Mouse (Mus musculus): ENCODE measurements around the gene Gm6040. TPM values are rescaled to one million over a fixed set of nuclear protein-coding genes. Genes with fewer than 3 reads are reported as not detected.

Gm6040 gene
- total RNA-seq (2012; rRNA removed) (not detected in 2 replicates), total RNA-seq (2014; rRNA removed) (not detected in 2 replicates), polyA plus RNA-seq (2012; ENCODE audit: insufficient read length, low read depth) (not detected in 2 replicates)

DNA sequence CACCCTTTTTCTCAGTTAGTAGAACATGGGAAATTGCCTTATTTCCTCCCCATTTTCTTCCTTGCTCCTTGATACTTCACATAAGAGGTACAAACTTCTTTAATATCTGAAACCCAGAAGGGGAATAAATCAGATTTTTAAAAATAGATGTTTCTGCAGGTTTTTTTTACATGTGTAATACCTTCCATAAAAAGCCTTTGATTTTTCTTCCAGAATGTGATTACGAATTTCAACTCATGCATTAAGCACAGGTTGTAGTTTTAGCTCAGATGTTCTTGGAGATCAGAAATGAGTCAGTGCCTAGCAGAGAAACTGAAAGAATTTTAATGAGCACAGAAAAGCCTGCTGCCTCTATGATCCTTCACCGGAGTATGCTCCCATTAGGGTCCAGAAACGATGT lies at the start of gene Gm6040:
Gm6040 (minus strand) TSS at position 101 of the 400 bp plus-strand sequence.
- H3K4me1 ChIP-seq (ENCODE audit: control insufficient read depth in 1 of 2, insufficient read depth in 2 of 2): no peaks in the 10 kb centered on the region
- H3K9ac ChIP-seq (ENCODE audit: insufficient read depth, low read depth): no peak within 1 kb of the TSS
- no peaks in the 10 kb centered on the region for H3K79me2 ChIP-seq (replicated peaks; ENCODE audit: control insufficient read depth, extremely low read depth, insufficient read depth, poor library complexity, severe bottlenecking)
- TF ChIP-seq SMC3 (IDR thresholded peaks at IDR 0.05; ENCODE audit: low read depth, low read length) (no peak), SIN3A (IDR thresholded peaks at IDR 0.05; ENCODE audit: low read length) (no peak), JUN (IDR thresholded peaks at IDR 0.05; ENCODE audit: insufficient read depth, low read depth, low read length) (no peak), PAX5 (IDR thresholded peaks at IDR 0.05; ENCODE audit: low read length) (no peak), USF2 (conservative IDR thresholded peaks at IDR 0.05; ENCODE audit: low read depth, low read length) (no peak), MAFK (IDR thresholded peaks at IDR 0.05; ENCODE audit: insufficient replicate concordance, low read length) (no peak), UBTF (IDR thresholded peaks at IDR 0.05; ENCODE audit: low read depth, low read length) (no peak), RCOR1 (conservative IDR thresholded peaks at IDR 0.05; ENCODE audit: low read depth, low read length) (no peak), MAX (IDR thresholded peaks at IDR 0.05; ENCODE audit: low read length) (no peak), NRF1 (IDR thresholded peaks at IDR 0.05; ENCODE audit: low read depth, low read length) (no peak), JUND (conservative IDR thresholded peaks at IDR 0.05; ENCODE audit: low read depth, low read length) (no peak), ETS1 (conservative IDR thresholded peaks at IDR 0.05; ENCODE audit: low read depth, low read length) (no peak), POLR2AphosphoS2 (IDR thresholded peaks at IDR 0.05; ENCODE audit: low read depth, low read length) (no peak), MYC (IDR thresholded peaks at IDR 0.05; ENCODE audit: low read depth, low read length) (no peak)
- in situ Hi-C loops (cut with MboI; ENCODE audit: low pct_ligation_motif_present, low pct_unique_long_range_greater_than_20kb, low sequenced_read_pairs): no loop called here
- dilution Hi-C loops (cut with MboI; ENCODE audit: extremely low pct_ligation_motif_present, extremely low pct_unique_long_range_greater_than_20kb, low sequenced_read_pairs): no loop called here
- no peak within 1 kb of the TSS for H3K27ac ChIP-seq (ENCODE audit: insufficient read depth, low read depth)
- DNase-seq (ENCODE audit: extremely low read depth): no peak
- no peaks in the 10 kb centered on the region for H3K9me3 ChIP-seq (replicated peaks; ENCODE audit: low read length)
- no peaks in the 10 kb centered on the region for H3K36me3 ChIP-seq (replicated peaks in 1 of 2; ENCODE audit: control insufficient read depth in 1 of 2, insufficient read depth in 1 of 2, low read length in 1 of 2)
- no peak within 1 kb of the TSS for H3K4me3 ChIP-seq (replicated peaks in 1 of 3; ENCODE audit: low read depth in 2 of 3, low read length in 2 of 3, poor library complexity in 1 of 3)
- peaks cover 25% of the 10 kb centered on the region for H3K27me3 ChIP-seq (replicated peaks)
- no peak within 1 kb of the TSS for H3K4me2 ChIP-seq (ENCODE audit: insufficient read depth, low read depth, poor library complexity, severe bottlenecking)

DNA sequence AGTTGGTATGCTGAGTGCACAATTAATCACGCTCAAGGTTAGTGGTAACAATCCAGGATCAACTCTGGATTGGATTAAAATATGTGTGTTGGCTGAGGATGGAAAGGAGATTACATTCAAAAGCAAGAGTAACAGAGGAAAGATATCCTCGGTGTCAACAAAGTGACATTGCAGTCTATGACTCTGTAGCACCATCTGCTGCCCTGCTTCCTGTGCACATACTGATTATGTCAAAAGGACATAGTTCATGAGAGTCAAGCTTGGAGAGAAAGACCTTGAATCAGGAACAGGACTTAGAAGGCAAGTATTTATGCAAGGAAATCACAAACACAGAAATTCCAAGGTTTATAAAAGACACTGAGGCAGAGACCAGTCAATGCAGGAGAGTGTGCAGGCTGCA lies 42.7 kb upstream of the Gm6040 start:
- Histone ChIP-seq H3K4me2 (ENCODE audit: insufficient read depth, low read depth, poor library complexity, severe bottlenecking) (no peak overlapping the region), H3K9me3 (replicated peaks; ENCODE audit: low read length) (no peaks in the 10 kb centered on the region), H3K27ac (ENCODE audit: insufficient read depth, low read depth) (no peak overlapping the region), H3K4me1 (ENCODE audit: control insufficient read depth in 1 of 2, insufficient read depth in 2 of 2) (no peaks in the 10 kb centered on the region), H3K9ac (ENCODE audit: insufficient read depth, low read depth) (no peak overlapping the region), H3K36me3 (replicated peaks in 1 of 2; ENCODE audit: control insufficient read depth in 1 of 2, insufficient read depth in 1 of 2, low read length in 1 of 2) (no peaks in the 10 kb centered on the region), H3K27me3 (replicated peaks) (peaks cover 9% of the 10 kb centered on the region), H3K4me3 (replicated peaks in 1 of 3; ENCODE audit: low read depth in 2 of 3, low read length in 2 of 3, poor library complexity in 1 of 3) (no peak overlapping the region), H3K79me2 (replicated peaks; ENCODE audit: control insufficient read depth, extremely low read depth, insufficient read depth, poor library complexity, severe bottlenecking) (no peaks in the 10 kb centered on the region)
- dilution Hi-C loops (cut with MboI; ENCODE audit: extremely low pct_ligation_motif_present, extremely low pct_unique_long_range_greater_than_20kb, low sequenced_read_pairs): no loop called here
- DNase-seq (ENCODE audit: extremely low read depth): peak; percentile 2
- TF ChIP-seq SMC3 (IDR thresholded peaks at IDR 0.05; ENCODE audit: low read depth, low read length) (peak; percentile 25; the same call in 1 of the 2 replicates), RCOR1 (conservative IDR thresholded peaks at IDR 0.05; ENCODE audit: low read depth, low read length) (no peak), TCF12 (IDR thresholded peaks at IDR 0.05; ENCODE audit: low read depth, low read length) (no peak), CTCF (conservative IDR thresholded peaks at IDR 0.05 in 1 of 2, IDR thresholded peaks at IDR 0.05 in 1 of 2; ENCODE audit: low read depth in 2 of 2, low read length in 2 of 2) (peak in 1 of 2 experiments; percentile 29; a peak in 2 of 4 replicates), RAD21 (IDR thresholded peaks at IDR 0.05; ENCODE audit: low read depth, low read length) (peak; percentile 26)
- in situ Hi-C loops (cut with MboI; ENCODE audit: low pct_ligation_motif_present, low pct_unique_long_range_greater_than_20kb, low sequenced_read_pairs): no loop called here

Measured in CH12.LX (cell line).